Mouse (Mus musculus) bone marrow macrophage, adult 2 months (primary cell): ENCODE measurements around the gene Spag5.

ENCODE experiments used
- CTCF ChIP-seq: IDR thresholded peaks from 2 replicates; pipeline ENCODE4 v1.5.1; 2012; ENCODE audit warnings: low read depth, mild to moderate bottlenecking, low read length, moderate library complexity
- POLR2A ChIP-seq: IDR thresholded peaks from 2 replicates; pipeline ENCODE4 v1.6.1; 2012; ENCODE audit warnings: mild to moderate bottlenecking, low read depth, low read length, borderline replicate concordance

- TF ChIP-seq POLR2A (no peak), CTCF (no peak)
Observed at GRCm38 (mm10) chr11:78271986-78272385, 29.3 kb upstream of the Spag5 start.
